Mouse (Mus musculus) lung, postnatal 0 days (tissue): ENCODE results near the gene 6820408C15Rik. TPM values are rescaled to one million over a fixed set of nuclear protein-coding genes. Genes with fewer than 3 reads are reported as not detected.

ENCODE experiments used
- ATAC-seq: fragments of 200-750 bp; cut with Nextera tagmentation; 2 replicates; pipeline ENCODE4 v1.8.0; 2017; ENCODE audit warnings: moderate library complexity
- DNase-seq: peaks from one replicate; pipeline ENCODE4 v3.0.0-alpha.2; 2016; ENCODE audit warnings: low spot score
- H3K27ac ChIP-seq: fragments of 300-500 bp; sonication (generic); 2 replicates; pipeline ENCODE4 v1.5.1; 2014; ENCODE audit warnings: antibody characterized with exemption, mild to moderate bottlenecking, low read length, mixed read lengths
- H3K27me3 ChIP-seq: fragments of 300-500 bp; sonication (generic); replicated peaks from 2 replicates; pipeline ENCODE4 v1.6.1; 2014; ENCODE audit warnings: low read length, mixed read lengths; ENCODE audit not compliant: insufficient read depth
- H3K36me3 ChIP-seq: fragments of 300-500 bp; sonication (generic); 2 replicates; pipeline ENCODE4 v1.6.1; 2014; ENCODE audit warnings: low read length, mixed read lengths; ENCODE audit not compliant: insufficient read depth
- H3K4me1 ChIP-seq: fragments of 300-500 bp; sonication (generic); 2 replicates; pipeline ENCODE4 v1.6.1; 2014; ENCODE audit warnings: antibody characterized with exemption, low read depth, low read length, mixed read lengths; ENCODE audit not compliant: insufficient read depth
- H3K4me2 ChIP-seq: fragments of 300-500 bp; sonication (generic); replicated peaks from 2 replicates; pipeline ENCODE4 v1.6.1; 2014; ENCODE audit warnings: low read depth, mild to moderate bottlenecking, low read length, moderate library complexity, mixed read lengths
- H3K4me3 ChIP-seq: fragments of 300-500 bp; sonication (generic); 2 replicates; pipeline ENCODE4 v1.5.1; 2014; ENCODE audit warnings: low read depth, low read length
- H3K9ac ChIP-seq: fragments of 300-500 bp; sonication (generic); replicated peaks from 2 replicates; pipeline ENCODE4 v1.6.1; 2014; ENCODE audit warnings: low read depth, mild to moderate bottlenecking
- H3K9me3 ChIP-seq: fragments of 300-500 bp; sonication (generic); 2 replicates; pipeline ENCODE4 v1.6.1; 2016; ENCODE audit warnings: low read length, mixed read lengths
- CTCF ChIP-seq: IDR thresholded peaks from 2 replicates; pipeline ENCODE4 v1.5.1; 2016; ENCODE audit warnings: antibody characterized with exemption, mild to moderate bottlenecking
- EP300 ChIP-seq: IDR thresholded peaks from 2 replicates; pipeline ENCODE4 v1.6.1; 2016; ENCODE audit warnings: antibody characterized with exemption, mild to moderate bottlenecking, control low read depth
- WGBS: fragments of 180-500 bp; shearing (Covaris S2); extraction: QIAGEN DNeasy Blood & Tissue Kit; methylation state at CpG from one replicate; pipeline ENCODE4 v1.1.7; 2014; 5-methylcytosine and 5-hydroxymethylcytosine counted together
- polyA plus RNA-seq: library from polyadenylated mRNA; unstranded; fragments of >200 nt; fragmentation: Nextera tagmentation; extraction: Ambion mirVana; gene quantifications from 2 replicates; pipeline ENCODE4 v1.2.1, GENCODE M21; 2015

6820408C15Rik gene
- polyA plus RNA-seq, 1 experiment from 2014 or later: 10.7 TPM

DNA sequence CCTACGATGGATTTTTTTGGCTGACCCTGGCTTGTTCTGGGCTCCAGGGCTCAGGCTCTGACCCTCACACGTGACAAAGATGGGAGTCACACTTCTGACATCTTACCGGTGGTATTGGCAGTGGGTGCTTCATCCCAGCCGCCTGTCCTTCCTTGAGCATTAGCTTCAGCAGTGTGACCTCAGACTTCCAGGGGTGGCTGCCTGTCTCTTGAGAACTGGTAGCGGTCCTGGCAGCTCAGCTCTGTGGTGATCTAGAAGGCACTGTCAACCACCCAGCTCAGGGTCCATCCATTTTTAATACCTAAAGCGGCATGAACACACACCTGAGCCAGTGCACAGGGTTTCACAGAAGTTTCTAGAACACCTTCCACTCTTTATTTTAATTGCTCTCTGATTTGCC is 5.6 kb upstream of the 6820408C15Rik start:
- Histone ChIP-seq H3K4me3 (no peak overlapping the region), H3K36me3 (no peaks in the 10 kb centered on the region), H3K27ac (peak overlapping the region; percentile 34; the same call in 1 of the 2 replicates), H3K9ac (no peak overlapping the region), H3K4me2 (no peak overlapping the region), H3K9me3 (no peaks in the 10 kb centered on the region), H3K4me1 (peaks cover 11% of the 10 kb centered on the region; the same call in 1 of the 2 replicates), H3K27me3 (no peaks in the 10 kb centered on the region)
- no peak for DNase-seq
- 56% methylated on average over 6 of the region's 6 CpGs for WGBS
- TF ChIP-seq CTCF (no peak), EP300 (no peak)
- ATAC-seq: no peak

DNA sequence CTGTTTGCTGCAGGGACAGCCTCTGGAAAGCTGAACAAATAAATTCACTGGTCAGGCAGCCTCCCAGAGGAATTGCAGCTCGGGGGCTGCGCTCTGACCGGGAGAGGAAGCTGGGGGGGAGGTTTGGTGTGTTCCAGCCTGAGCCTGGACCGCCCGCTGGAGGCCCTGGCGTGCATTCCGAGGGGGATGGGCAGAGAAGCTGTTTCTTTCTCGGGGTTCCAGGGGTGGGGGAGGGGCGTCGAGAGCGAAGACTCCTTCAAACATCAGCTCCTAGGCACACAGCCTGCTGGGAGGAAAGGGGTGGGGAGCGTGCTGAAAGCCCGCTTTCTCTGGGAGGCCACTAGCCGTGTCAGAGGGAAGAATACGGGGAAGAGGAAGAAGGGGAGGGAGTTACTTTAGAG is 4.4 kb upstream of the 6820408C15Rik start:
- Histone ChIP-seq H3K4me1 (peaks cover 11% of the 10 kb centered on the region; the same call in 1 of the 2 replicates), H3K27ac (peak overlapping the region; percentile 34), H3K4me2 (peak overlapping the region; percentile 83), H3K4me3 (no peak overlapping the region), H3K36me3 (no peaks in the 10 kb centered on the region), H3K9me3 (no peaks in the 10 kb centered on the region), H3K27me3 (no peaks in the 10 kb centered on the region), H3K9ac (0 out of 2 replicates have a peak overlapping the region, but pooled peaks have one; percentile 19)
- ATAC-seq (peak; percentile 40), DNase-seq (peak; percentile 89)
- under 1% methylated on average over 15 of the region's 15 CpGs for WGBS
- TF ChIP-seq CTCF: peak; percentile 29
- TF ChIP-seq EP300: no peak

DNA sequence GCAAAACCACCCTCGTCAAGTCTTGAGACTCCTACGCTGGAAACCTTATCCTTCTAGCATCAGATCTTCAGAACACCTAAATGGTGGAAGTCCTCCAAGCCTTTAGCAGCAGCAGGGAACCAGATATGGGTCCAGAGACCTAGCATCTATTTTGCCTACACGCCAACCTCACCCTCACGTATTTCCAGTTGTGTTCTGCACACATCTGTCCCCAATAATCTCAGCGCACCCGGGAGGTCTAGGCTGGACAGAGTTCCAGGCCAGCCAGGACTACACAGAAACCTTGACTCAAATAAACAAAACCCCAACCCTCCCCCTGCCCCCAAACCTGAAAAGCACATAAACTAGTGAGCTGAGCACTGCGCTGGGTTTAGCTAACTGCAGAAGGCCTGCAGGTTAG is 3.9 kb upstream of the 6820408C15Rik start:
- H3K9me3 ChIP-seq: no peaks in the 10 kb centered on the region
- H3K36me3 ChIP-seq: no peaks in the 10 kb centered on the region
- H3K27ac ChIP-seq: peak overlapping the region; percentile 34
- DNase-seq: no peak
- H3K4me2 ChIP-seq: peak overlapping the region; percentile 83
- H3K4me1 ChIP-seq: peaks cover 8% of the 10 kb centered on the region; the same call in 1 of the 2 replicates
- ATAC-seq: no peak
- no peak overlapping the region for H3K9ac ChIP-seq
- no peaks in the 10 kb centered on the region for H3K27me3 ChIP-seq
- H3K4me3 ChIP-seq: no peak overlapping the region
- TF ChIP-seq EP300: no peak
- no peak for TF ChIP-seq CTCF
- 13% methylated on average over 7 of the region's 7 CpGs for WGBS

DNA sequence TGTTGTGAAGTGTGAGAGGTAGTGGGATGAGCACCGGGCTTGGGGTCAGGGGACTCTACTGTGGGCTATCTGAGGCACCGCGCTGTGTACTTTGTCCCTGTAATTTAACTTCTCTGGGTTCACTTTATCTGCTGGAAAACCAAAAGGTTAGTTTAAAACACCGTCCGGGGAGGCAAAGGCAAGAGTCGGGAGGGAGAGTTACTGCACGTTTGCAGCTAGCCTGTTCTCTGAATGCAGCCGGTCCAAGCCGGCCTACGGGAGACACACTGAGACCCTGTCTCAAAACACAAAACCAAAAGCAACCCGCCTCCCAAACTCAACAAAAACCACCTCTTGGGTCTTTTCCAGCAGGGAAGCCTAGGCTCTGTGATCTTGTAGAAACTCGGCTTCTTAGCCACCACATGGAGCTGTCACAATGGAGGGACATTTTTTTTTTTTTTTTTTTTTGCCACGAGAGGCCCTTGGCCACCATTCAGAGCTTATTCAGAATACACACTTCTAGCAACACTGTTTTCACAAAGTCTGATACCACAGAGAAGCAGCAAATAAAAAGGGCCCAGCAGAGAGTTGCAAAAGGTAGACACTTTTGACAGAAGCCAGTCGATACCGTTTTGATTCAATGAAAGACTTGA is 2.7 kb upstream of the 6820408C15Rik start:
- WGBS: 6% methylated on average over 15 of the region's 15 CpGs
- TF ChIP-seq EP300 (no peak), CTCF (no peak)
- Histone ChIP-seq H3K36me3 (no peaks in the 10 kb centered on the region), H3K27me3 (no peaks in the 10 kb centered on the region), H3K27ac (peak overlapping the region; percentile 43), H3K4me2 (peak overlapping the region; percentile 83), H3K9ac (peak overlapping the region; percentile 29; the same call in 1 of the 2 replicates), H3K4me3 (peak overlapping the region; percentile 17), H3K4me1 (peaks cover 8% of the 10 kb centered on the region; the same call in 1 of the 2 replicates), H3K9me3 (no peaks in the 10 kb centered on the region)
- ATAC-seq: no peak
- no peak for DNase-seq

DNA sequence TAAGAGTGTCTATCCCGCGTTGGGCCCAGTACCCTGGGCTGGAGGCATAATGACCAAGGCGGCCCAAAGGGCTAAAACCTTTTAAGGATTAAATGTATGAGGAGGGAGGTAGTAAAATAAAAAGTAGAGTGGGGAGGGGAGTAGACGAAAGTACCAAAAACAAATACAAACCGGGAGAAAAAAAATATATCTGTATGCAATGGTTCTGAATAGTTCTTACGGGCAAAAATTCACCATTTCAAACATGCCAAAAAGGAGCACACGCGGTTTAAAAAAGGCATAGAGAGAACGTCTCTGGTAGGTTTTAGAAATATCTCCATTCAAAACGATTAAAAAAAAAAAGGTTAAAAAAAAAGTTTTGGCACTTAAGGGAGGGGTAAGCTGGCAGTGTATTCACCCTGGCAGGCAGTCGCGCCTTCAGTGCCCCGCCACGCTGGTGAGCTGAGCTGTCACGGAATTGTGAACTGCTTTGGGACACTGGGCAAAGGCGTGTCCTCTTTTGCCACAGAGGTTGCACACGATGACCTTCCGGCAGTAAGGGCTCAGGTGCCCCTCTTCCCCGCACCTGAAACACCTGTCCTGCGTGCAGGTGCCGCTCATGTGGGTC is 2.1 kb upstream of the 6820408C15Rik start:
- peak overlapping the region; percentile 82 for H3K4me3 ChIP-seq
- peak overlapping the region; percentile 97 for H3K27ac ChIP-seq
- H3K9me3 ChIP-seq: no peaks in the 10 kb centered on the region
- ATAC-seq: no peak
- H3K36me3 ChIP-seq: no peaks in the 10 kb centered on the region
- TF ChIP-seq EP300 (no peak), CTCF (no peak)
- H3K27me3 ChIP-seq: no peaks in the 10 kb centered on the region
- H3K4me1 ChIP-seq: peaks cover 8% of the 10 kb centered on the region; the same call in 1 of the 2 replicates
- 5% methylated on average over 21 of the region's 21 CpGs for WGBS
- peak; percentile 35 for DNase-seq
- H3K4me2 ChIP-seq: peak overlapping the region; percentile 83
- peak overlapping the region; percentile 89 for H3K9ac ChIP-seq

DNA sequence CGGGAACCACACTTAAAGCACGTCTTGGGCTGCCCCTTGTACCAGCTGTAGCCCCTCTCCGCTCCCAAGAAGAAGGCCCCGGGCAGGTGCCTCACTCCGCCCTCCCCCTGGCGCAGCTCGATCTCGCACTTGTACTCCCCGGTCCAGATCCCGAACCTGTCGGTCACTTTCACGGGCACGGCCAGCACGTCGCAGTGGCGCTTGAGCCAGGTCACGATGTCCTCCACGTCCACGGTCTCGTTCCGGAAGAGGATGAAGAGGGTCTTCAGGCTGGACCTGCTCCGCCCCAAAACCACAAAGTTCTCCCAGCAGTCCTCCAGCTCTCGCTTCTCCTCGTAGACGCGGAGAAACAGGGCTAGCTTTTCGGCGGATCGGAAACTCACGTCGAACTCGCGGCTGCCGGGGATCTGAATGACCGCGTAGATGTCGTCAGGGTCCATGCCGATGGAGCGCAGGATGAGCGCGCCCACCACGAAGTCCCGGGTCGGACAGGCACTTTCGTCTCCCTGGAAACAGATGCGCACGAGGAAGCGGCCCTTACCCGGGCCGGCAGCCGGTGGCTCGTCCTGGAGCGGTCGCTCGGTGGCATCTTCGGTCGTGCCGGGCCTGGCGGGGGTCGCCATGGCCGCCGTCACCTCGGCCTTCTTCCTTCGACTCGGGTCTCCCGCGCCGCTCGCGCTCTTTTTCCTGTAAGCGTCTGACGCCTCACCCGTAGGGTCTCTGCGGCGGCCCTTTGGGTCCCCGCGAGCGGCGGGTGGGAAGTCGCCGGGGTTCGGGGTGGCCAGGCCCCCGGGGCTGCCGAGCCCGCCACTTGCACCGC is 1.4 kb upstream of the 6820408C15Rik start:
- H3K4me1 ChIP-seq: peaks cover 8% of the 10 kb centered on the region; the same call in 1 of the 2 replicates
- H3K9me3 ChIP-seq: no peaks in the 10 kb centered on the region
- peak overlapping the region; percentile 83 for H3K4me2 ChIP-seq
- H3K36me3 ChIP-seq: no peaks in the 10 kb centered on the region
- WGBS: 1% methylated on average over 83 of the region's 86 CpGs
- no peaks in the 10 kb centered on the region for H3K27me3 ChIP-seq
- peak; percentile 58 for DNase-seq
- H3K27ac ChIP-seq: peak overlapping the region; percentile 97
- H3K4me3 ChIP-seq: peak overlapping the region; percentile 82
- peak; percentile 4 for ATAC-seq
- TF ChIP-seq CTCF: no peak
- no peak for TF ChIP-seq EP300
- peak overlapping the region; percentile 89 for H3K9ac ChIP-seq
